Mouse (Mus musculus) yolk sac, embryonic 10.5 days (tissue): ENCODE data around the gene Dbnl.
"Not testable (repeated sequence)": the region's sequence is repeated elsewhere in the genome, so short reads cannot be mapped to it uniquely, and the experiment has no call there.

Experiments used
- DNase-seq: peaks from one replicate; pipeline ENCODE4 v3.0.0-alpha.2; 2017; ENCODE audit warnings: low spot score

The Dbnl gene

DNA sequence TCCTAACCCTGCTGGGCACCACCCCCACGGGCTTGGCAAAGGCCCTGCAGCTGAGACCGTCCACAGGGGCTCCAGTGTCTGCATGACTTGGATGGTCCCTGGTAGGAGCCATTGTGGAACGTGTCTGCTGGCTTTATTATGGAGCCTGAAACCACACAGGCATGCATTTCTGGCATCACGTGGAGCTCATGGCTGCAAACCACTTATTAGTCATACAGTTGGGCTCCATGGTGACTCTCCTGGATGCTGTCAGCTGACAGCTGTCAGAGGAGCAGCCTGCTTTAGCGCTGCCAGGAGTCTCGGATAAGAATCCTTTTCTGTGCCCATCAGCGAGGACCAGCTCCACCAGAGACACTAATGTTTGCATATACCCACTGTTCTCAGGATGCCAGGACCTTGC, 7.4 kb downstream of the Dbnl start:
- DNase-seq, result no peak

DNA sequence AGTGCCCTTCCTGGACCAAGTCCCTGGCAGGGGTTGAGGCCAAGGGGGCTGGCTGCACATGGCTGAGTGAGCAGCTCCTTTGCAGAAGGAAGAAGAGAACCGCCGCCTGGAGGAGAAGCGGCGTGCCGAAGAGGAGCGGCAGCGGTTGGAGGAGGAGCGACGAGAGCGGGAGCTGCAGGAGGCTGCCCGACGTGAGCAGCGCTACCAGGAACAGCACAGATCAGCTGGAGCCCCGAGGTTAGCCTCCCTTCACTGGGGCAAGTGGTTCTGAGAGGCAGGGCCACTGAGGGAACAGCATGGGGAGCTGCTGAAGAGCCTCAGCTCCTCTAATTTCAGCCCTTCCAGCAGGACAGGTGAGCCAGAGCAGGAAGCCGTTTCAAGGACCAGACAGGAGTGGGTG, 8.7 kb downstream of the Dbnl start:
- DNase-seq, result no peak

DNA sequence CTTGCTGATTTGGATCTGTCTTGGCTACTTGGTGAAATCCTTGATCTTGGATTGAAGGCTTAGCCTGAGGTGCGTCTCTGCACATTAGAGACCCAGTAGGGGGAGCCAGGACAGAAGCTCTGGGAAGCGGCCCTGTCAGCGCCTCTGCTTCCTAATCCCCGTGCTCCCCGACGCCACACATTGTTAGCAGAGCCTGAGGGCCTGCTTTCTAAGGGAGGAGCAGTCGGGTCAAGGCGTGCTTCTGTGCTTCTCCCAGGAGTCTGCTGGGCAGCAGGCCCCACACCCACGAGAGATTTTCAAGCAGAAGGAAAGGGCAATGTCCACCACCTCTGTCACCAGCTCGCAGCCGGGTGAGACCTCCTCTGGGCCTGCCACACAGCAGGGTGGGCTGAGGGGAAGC, 9.1 kb downstream of the Dbnl start:
- DNase-seq, result no peak

DNA sequence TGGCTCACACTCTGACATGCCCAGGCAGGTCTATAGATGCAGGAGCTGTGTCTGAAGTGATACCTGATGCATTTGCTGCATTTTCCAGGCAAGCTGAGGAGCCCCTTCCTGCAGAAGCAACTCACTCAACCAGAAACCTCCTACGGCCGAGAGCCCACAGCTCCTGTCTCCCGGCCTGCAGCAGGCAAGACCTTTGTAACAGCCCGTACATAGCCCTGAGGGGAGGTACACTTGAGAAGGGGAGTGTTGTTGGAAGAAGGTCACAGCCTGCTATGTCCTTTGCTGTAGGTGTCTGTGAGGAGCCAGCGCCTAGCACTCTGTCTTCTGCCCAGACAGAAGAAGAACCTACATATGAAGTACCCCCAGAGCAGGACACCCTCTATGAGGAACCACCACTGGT, 9.6 kb downstream of the Dbnl start:
- no peak for DNase-seq

DNA sequence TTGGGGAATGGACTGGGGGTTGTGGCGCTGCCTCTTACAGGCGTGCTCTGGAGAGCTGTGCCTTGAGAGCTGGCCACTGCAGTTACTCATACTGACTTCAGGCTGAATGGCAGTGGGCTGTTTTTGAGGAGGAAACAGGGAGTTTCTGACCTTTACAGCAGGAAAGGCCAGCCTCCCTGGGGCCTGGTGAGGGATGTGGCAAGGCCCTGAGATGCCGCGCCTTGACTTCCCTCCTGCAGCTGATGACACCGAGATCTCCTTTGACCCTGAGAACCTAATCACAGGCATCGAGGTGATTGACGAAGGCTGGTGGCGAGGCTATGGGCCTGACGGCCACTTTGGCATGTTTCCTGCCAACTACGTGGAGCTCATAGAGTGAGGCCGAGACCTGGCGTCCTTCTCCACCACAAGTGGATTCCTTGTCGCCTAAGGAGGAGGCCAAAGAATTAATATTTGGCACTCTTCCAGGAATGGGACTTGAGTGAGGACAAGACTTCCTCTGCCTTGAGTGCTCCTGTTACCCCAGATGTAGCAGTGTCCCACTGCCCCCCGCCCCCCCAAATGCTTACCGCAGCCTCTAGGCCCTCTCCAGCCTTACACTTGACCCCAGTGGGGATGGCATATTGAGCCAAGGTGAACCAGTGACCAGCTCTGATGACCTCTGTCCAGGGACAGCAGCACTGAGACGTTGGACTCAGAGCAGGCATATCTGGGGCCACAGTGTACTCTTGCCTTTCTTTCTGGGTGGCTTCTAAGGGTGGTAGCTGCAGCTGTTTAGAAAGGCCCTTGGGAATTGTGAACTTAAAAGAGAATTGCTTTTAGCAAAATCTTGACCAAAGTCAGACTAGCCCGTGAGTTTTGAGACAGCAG, 11.6 kb downstream of the Dbnl start:
- DNase-seq, result no peak

DNA sequence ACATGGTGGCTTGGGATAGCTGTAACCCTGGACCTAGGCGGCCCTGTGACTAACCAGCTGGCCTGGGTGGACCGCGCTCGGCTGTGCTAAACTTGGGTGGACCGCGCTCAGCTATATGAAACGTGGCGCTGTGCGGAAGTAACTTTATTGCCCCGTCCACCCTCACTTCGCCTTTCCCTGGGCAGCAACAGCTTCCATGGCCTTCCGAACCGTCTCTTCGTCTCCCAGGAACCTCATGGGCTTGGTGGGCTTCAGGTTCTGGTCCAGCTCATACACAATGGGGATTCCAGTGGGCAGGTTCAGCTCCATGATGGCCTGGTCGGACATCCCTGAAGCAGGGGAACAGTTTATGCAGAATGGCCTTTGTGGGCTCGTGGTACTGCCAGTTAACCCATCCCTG, 13.2 kb downstream of the Dbnl start:
- no peak for DNase-seq

DNA sequence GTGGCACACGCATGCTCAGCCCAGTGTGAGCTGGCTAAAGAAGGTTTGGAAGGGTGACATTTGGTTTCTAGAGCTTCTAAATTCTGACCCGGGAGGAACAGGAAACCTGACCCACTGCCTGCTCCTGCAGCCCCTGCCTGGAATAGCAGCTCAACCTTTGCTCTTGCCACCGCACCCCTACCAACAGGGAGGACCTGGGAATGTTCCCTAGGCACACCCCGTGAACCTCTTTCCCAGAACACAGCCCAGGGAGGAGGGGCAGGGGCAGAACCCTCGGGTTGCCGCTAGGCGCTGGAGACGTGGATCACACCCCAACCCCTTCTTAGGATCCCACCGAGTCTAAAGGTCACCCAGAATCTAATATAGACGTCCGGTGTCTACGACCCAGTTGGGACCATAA, 13.7 kb downstream of the Dbnl start:
- no peak for DNase-seq

DNA sequence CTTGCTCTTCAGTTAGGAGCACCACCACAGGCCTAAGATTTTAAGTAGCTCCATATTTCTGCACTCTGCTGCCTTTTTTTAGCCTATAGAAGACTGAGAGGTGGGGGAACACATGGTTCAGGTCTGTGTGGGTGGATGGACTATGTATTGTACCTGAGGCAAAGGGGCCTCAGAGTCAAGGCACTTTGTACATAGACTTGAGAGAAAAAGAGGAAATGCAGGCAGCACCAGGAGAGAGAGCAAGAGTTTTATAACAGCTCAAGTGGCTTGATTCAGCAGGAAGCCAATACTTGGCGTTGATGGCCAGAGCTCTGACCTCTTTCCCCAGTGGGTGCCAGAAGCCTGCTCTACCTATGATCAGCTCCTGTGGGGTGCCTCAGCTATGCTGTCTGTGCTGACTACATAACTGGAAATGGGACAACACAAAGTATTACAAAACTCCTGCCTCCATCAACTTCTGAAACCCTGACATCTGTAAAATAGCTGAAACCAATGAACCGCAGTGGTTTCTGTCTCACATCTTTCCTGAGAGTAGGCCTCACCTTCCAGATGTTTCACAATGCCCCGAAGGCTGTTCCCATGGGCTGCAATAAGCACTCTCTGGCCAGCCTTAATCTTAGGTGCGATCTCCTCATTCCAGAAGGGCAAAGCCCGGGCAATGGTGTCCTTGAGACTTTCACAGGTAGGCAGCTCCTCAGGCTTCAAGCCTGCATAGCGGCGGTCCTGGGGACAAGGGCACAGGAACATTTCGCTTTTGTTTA, 14.3 kb downstream of the Dbnl start:
- no peak for DNase-seq

DNA sequence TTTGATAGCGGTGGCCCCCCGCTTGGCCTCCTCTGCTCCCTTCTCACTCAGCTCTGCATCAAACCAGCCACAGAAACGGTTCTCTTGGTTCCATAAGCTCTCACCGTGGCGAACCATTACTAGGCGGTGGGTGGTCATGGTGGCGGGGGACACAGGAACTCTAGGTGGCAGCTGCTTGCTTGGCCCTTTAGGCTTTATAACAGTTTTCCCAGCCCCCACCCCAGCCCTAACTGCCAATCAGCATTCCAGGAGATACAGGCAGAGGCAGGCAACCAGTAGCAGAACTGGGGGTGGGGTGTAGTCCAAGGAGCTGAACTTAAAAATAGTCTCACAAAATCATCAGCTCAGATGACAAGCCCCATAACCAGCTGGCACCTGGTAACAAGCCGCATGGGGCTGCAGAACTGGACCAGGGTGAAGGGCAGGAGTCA, 15.3 kb downstream of the Dbnl start, which contains the start of gene Pgam2:
TSS of gene Pgam2 (minus strand) at position 183 of the 431 bp plus-strand sequence.
- DNase-seq, result peak; percentile 27

DNA sequence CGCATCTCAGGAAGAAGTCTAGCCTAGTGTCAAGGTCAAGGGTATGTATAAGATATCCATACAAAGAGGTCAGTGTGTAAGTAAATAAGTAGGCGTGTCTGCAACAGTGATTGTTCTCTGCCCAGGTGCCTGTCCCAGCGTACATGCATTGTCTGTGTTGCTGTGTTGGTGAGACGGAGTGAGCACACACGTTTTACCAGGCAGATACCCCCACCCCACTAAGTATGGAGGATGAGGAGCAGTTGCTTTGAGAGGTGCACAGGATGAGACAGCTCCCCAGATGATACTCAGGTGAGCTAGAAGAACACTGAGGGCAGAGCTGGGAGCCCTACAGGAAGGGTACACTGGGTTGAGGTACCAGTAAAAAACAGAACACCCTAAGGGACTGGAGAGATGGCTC, 15.9 kb downstream of the Dbnl start:
- no peak for DNase-seq

DNA sequence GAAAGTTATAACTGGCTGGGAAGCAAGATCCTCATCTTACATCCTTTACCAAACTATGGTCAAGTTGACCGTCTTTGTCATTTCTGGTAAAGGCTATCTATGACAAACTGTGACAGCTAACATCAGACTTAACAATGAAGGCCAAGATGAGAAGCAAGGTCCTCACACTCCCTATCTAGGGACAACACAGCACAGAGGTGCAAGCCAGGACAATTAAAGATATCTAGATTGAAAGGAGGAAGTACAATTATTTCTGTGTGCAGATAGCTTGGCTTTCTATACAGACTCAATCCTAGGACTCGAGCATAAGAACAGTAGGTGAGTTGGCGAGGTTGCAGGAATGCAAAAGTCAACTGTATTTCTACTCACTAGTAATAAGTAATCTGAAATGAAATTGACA, 17.4 kb downstream of the Dbnl start:
- DNase-seq, result no peak

DNA sequence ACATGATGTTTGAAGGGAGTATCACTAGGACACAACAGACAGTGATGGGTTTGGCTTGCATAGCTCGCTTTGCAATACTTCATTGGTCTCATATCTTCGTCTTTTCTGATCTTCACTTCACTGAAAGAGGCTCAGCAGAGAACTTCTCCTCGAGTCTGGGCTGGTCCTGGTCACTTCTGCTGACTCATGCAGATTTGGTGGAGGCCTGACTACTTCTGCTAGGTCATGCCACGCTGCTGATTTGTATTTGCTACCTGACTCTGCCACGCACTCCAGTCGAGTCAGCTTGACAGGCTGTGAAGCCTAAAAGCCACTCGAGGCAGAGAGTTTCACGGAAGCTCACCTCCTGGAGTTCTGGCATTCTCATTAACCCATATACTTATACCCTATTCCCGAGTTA, 19.7 kb downstream of the Dbnl start:
- DNase-seq, result no peak

DNA sequence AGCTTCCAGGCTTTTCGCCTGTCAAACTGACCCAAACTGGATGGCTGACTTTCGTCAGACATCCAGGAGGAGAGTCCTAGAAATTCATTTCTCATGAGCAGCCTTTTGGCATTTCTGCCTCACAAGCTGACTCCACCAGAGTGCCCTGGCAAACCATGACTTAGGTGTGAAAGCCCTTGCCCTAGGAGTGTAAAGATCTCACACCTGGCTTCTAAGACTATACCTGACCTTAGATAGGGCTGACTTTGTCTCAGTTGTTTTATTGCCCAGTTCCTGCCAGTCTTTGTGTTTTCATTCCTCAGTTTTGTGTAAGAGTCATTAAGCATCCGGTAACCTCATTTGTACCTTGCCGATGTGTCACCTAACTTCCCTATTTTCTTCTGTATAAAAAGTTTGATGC, 21.2 kb downstream of the Dbnl start:
- not testable (repeated sequence) for DNase-seq

DNA sequence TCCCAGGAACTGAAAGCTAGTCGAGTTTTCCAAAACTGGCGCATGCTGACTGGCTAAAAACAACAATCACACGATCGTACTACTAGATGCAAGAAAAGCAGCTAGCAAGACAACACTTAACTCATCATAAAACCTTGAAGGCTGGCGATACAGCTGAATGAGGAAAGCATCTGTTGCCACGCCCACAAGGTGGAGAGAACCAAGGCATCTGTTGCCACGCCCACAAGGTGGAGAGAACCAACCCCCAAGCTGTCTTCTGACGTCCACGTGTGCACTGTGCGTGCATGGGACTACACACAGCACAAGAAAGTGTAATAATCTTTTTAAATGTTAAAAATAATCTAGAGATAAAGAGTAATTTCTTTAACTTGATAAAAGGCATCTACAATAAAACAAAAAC, 25.1 kb downstream of the Dbnl start:
- no peak for DNase-seq

DNA sequence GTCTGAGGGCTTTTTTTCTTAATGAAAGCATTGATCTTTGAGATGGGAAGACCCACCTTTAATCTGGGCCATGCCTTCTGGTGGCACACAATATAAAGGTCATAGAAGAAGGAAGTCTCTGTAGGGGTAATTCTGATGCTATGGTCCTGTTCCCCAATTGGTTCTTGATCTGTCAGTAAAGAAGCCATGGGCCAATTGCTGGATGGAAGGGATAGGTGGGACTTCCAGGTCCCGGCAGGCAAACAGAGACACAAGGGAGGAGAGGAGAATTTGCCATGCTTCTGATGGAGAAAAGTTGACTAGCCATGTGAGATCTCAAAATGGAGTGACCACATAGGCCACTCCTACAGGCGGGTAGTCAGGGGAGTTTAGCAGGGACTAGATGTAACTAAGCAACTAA, 30.9 kb downstream of the Dbnl start:
- no peak for DNase-seq

DNA sequence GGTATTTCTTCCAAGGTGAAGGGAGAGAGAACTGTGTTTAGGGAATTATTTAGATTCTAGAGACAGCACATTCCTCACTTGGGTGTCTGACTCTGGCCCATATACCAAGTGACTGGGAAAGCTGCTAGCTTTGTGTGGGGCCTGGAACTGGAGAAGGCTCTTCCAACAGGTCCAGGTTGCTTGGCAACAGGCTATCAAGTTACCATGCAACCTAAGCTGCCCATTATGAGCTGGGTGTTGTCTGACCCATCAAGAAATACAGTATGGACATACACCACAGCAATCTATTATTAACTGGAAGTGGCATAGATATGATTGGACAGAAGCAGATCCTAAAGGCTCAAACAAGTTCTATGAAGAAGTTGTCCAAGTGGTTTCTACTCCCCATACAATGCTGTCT, 37.1 kb downstream of the Dbnl start:
- no peak for DNase-seq

DNA sequence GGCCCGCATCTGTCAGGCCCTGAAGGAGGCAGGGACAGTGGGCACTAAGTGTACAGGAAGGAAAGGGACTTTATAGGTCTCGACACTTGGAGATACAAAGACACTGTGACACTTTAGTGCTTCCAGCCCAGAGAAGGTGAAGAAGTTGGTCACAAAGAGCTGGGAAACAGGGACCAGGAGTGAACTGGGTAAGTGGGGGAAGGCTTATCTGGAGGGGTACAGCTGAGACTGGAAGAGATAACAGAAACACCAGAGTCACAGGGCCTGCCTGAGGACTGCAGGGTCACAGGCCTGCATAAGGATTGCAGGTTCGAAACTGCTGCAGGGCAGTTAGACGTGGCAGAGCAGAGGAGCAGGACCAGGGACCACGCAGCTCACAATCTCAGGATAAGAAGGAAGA, 39.6 kb downstream of the Dbnl start:
- no peak for DNase-seq

DNA sequence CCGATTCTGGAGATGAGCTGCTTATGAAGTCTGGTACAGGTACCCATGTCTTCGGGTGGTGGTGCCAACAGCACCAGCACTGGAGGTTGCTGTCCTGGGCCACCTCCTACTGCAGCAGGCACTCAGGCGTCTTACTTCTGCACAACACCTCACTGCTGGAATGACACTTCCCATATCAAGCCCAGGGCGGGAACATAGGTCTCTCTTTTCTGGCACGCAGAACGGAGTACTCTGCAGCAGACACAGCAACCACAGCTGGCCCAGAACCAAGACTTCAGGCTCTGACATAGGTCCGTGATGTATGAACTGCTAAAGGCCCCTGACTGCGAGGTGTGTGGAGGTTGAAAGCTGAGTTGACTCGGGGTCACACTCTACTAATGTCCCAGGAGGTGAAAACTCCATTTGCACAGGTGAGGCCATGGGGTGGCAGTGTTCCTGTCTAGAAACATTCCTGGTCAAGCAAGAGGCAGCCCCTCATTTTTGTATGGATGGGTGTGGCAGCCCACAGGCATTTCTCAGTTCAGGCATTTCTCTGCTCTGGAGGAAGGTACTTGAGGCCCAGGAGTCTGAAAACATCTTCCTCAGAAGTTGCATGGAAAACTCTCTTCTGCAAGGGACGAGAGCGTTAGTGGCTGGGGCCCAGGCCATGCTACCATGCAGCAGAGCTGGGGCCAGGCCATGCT, 40.4 kb downstream of the Dbnl start:
- no peak for DNase-seq

DNA sequence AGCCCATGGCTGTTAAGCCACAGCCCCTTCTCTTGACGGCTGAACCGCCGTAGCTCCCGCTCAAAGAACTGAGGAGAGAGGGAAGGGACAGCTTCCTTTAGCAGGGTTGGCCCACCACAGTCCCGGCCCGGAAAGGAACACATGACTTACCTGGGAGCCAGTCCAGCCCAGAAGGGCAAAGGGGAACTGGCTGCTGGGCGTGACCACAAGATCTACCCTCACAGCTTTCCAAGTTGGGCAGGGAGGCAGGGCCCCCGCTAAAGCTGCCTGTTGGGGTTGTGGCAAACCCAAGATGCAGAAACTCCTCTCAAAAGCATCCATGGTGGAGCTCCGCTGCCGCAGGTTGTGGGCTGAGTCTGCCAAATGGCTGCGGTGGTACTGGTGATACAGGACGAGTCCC, 41.0 kb downstream of the Dbnl start:
- no peak for DNase-seq

DNA sequence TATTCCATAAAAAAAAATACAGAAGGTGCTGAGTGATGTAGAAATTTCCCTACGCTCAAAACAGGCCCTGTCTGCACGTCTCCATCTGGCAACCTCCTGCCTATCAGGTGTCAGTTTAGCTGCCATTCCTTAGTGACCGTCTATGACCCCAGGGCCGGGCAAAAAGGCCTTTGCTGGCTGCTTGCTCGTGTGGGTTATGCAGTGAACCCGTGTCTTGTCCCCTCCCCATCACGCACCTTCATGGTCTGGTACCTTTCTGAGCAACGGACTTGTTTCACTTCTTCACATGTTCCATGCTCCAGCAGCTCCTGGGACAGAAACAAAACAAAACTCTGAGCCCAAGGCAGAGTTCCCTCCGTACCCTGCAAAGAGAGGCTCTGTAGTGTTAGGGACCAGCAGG, 46.2 kb downstream of the Dbnl start:
- no peak for DNase-seq

DNA sequence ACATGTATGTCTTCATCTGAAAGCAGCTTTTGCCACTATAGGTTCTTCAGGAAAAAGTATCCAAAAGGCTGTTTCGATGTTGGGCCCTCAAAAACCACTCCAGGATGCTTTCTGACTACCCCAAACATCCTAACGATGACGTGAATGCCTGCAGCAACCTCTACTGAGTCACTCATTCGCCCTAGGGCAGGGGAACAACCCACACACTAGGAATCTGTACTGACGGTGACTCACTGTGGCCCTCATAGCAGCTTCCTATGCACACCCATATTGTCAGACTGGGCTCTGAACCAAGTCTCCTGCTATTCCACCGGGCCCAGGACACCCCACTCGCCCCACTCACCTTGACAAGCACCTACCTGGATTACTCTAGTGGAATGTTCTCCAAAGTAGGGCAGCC, 46.8 kb downstream of the Dbnl start:
- no peak for DNase-seq

DNA sequence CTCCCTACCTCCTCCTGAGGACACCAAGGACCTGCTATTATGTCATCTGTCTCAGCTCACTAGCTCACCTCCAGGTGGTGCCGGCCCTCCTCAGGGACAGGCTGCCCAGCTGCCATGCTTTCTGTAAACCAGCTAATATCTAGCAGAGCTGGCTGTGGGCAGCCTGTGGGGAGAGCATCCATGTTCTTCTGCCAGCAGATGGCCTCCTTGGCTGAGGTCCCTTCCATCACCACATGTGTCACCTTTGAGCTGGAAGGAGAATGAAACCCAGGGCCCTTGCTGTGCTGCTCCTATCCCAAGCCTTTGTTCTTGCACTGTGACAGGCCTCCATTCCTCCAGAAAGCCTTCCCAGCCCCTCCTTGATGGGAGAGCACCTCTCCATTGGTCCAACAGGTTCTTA, 47.8 kb downstream of the Dbnl start:
- DNase-seq, result no peak
